Mouse (Mus musculus) cerebellum, adult 18-20 months (tissue): ENCODE measurements around the gene Lrp4.

Source experiments
- DNase-seq, 2 experiments: peaks; one replicate each; pipeline ENCODE4 v3.0.0; 2021

Gene Lrp4

GRCm38 (mm10) chr2:91454434-91454833 is 2.9 kb upstream of the Lrp4 start:
- no peak for DNase-seq

GRCm38 (mm10) chr2:91455826-91456225 is 1.5 kb upstream of the Lrp4 start:
- DNase-seq = peak; percentile 59 to 71

GRCm38 (mm10) chr2:91456491-91457100 is 715 bp upstream of the Lrp4 start:
- DNase-seq = no peak

- DNase-seq = no peak
These were observed 443 bp downstream of the Lrp4 start for GRCm38 (mm10) chr2:91457656-91458251.

GRCm38 (mm10) chr2:91458252-91458672 is 951 bp downstream of the Lrp4 start:
- peak in 1 of 2 experiments; percentile 30 for DNase-seq

GRCm38 (mm10) chr2:91458673-91459391 is 1.5 kb downstream of the Lrp4 start:
- no peak for DNase-seq

- DNase-seq = no peak
These were observed 2.8 kb downstream of the Lrp4 start for GRCm38 (mm10) chr2:91460076-91460475.

GRCm38 (mm10) chr2:91460771-91461170 is 3.5 kb downstream of the Lrp4 start:
- no peak for DNase-seq

- no peak for DNase-seq
These were observed 4.0 kb downstream of the Lrp4 start for GRCm38 (mm10) chr2:91461341-91461740.

- no peak for DNase-seq
These were observed 4.9 kb downstream of the Lrp4 start for GRCm38 (mm10) chr2:91462196-91462595.

GRCm38 (mm10) chr2:91462681-91463080 is 5.4 kb downstream of the Lrp4 start:
- no peak for DNase-seq

- no peak for DNase-seq
These were observed 8.6 kb downstream of the Lrp4 start for GRCm38 (mm10) chr2:91465934-91466333.

- no peak for DNase-seq
These were observed 10.3 kb downstream of the Lrp4 start for GRCm38 (mm10) chr2:91467613-91468012.

GRCm38 (mm10) chr2:91470055-91470647 is 12.8 kb downstream of the Lrp4 start:
- peak in 1 of 2 experiments; percentile 33 for DNase-seq

GRCm38 (mm10) chr2:91474358-91474757 is 17.0 kb downstream of the Lrp4 start:
- peak in 1 of 2 experiments; percentile 34 for DNase-seq

GRCm38 (mm10) chr2:91475791-91476190 is 18.5 kb downstream of the Lrp4 start:
- no peak for DNase-seq

GRCm38 (mm10) chr2:91476251-91476661 is 18.9 kb downstream of the Lrp4 start:
- peak; percentile 35 to 37 for DNase-seq

- no peak for DNase-seq
These were observed 19.5 kb downstream of the Lrp4 start for GRCm38 (mm10) chr2:91476841-91477240.

GRCm38 (mm10) chr2:91480399-91480801 is 23.1 kb downstream of the Lrp4 start:
- DNase-seq = peak; percentile 58 to 60

- peak; percentile 73 to 76 for DNase-seq
These were observed 23.6 kb downstream of the Lrp4 start for GRCm38 (mm10) chr2:91480805-91481514.

- no peak for DNase-seq
These were observed 27.4 kb downstream of the Lrp4 start for GRCm38 (mm10) chr2:91484698-91485097.

- no peak for DNase-seq
These were observed 27.9 kb downstream of the Lrp4 start for GRCm38 (mm10) chr2:91485256-91485655.

GRCm38 (mm10) chr2:91487295-91487694 is 30.0 kb downstream of the Lrp4 start:
- peak; percentile 44 to 52 for DNase-seq
